Mouse (Mus musculus) lung, embryonic 15.5 days (tissue): ENCODE measurements at regions not wholly inside any gene's neighbourhood (a gene's known extent, or its start where the extent isn't known, plus 50 kb on each side); places are given as distances from the start of the nearest gene placed in this dataset.
A peak's percentile ranks its signal among the peaks of the same experiment; 100 is the strongest.

Experiments used
- ATAC-seq: fragments of 200-750 bp; cut with Nextera tagmentation; 2 replicates; pipeline ENCODE4 v1.8.0; 2017; ENCODE audit warnings: moderate number of reproducible peaks, borderline replicate concordance; ENCODE audit not compliant: low FRiP score, low TSS enrichment; ENCODE audit errors: extremely low read depth
- H3K27ac ChIP-seq: fragments of 300-500 bp; sonication (generic); 2 replicates; pipeline ENCODE4 v1.5.1; 2015; ENCODE audit warnings: moderate library complexity, mild to moderate bottlenecking, inconsistent platforms
- H3K27me3 ChIP-seq: fragments of 300-500 bp; sonication (generic); 2 replicates; pipeline ENCODE4 v1.6.1; 2015; ENCODE audit warnings: inconsistent platforms
- H3K36me3 ChIP-seq: fragments of 300-500 bp; sonication (generic); 2 replicates; pipeline ENCODE4 v1.6.1; 2015; ENCODE audit warnings: inconsistent platforms
- H3K4me1 ChIP-seq: fragments of 300-500 bp; sonication (generic); 2 replicates; pipeline ENCODE4 v1.6.1; 2015; ENCODE audit warnings: inconsistent platforms
- H3K4me2 ChIP-seq: fragments of 300-500 bp; sonication (generic); 2 replicates; pipeline ENCODE4 v1.6.1; 2015; ENCODE audit warnings: inconsistent platforms, mild to moderate bottlenecking, moderate library complexity
- H3K4me3 ChIP-seq: fragments of 300-500 bp; sonication (generic); 2 replicates; pipeline ENCODE4 v1.5.1; 2015; ENCODE audit warnings: mild to moderate bottlenecking, inconsistent platforms
- H3K9ac ChIP-seq: fragments of 300-500 bp; sonication (generic); 2 replicates; pipeline ENCODE4 v1.6.1; 2015; ENCODE audit warnings: inconsistent platforms
- H3K9me3 ChIP-seq: fragments of 300-500 bp; sonication (generic); 2 replicates; pipeline ENCODE4 v1.6.1; 2016; ENCODE audit warnings: inconsistent platforms
- WGBS: fragments of 180-500 bp; shearing (Covaris S2); methylation state at CpG from one replicate; pipeline ENCODE4 v1.1.7; 2015; 5-methylcytosine and 5-hydroxymethylcytosine counted together

DNA sequence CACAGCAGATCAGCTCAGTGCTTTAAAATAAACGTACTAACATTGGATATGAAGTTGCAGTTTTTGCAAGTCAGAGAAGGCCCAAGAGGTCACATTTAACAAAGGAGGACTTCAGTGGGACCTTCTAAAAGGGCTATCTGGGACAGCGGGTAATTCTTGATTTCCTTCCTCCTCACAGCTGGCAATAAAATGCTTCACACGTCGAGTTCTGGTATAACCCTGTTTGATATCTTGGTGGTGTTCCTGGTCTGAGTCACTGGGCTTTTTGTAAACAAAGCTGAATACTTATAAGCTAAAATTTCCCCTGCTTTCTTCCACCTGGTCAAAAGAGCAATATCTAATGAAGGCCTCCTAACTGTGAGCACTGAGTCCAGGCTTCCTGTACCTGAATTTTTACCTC is 187.9 kb downstream of the Rnd3 start:
- Histone ChIP-seq H3K27me3 (no peaks in the 10 kb centered on the region), H3K9ac (no peak overlapping the region), H3K36me3 (no peaks in the 10 kb centered on the region), H3K4me2 (no peak overlapping the region), H3K9me3 (no peaks in the 10 kb centered on the region), H3K27ac (no peak overlapping the region), H3K4me3 (no peak overlapping the region), H3K4me1 (no peaks in the 10 kb centered on the region)
- WGBS: 37% methylated on average over 4 of the region's 4 CpGs
- ATAC-seq: no peak

DNA sequence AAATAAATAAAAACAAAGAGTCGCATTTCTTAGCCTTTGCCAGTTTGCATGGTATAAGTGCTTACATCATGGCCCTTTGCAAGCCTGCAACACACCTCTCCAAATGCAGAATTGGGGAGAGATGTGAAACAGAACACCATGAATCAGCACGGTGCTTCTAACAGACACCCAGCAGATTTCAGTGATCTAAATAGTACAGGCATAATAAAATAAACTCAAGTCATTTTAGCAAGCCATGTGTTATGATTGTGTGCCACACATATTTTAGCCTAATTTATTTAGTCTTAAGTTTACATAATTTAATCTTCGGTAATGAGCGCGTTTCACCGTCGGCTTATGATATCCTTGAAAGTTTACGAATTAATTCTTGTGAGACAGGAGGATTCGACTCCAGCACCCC is 189.6 kb downstream of the Rnd3 start:
- Histone ChIP-seq H3K4me3 (no peak overlapping the region), H3K4me1 (no peaks in the 10 kb centered on the region), H3K9ac (no peak overlapping the region), H3K4me2 (no peak overlapping the region), H3K27me3 (no peaks in the 10 kb centered on the region), H3K27ac (no peak overlapping the region), H3K9me3 (no peaks in the 10 kb centered on the region), H3K36me3 (no peaks in the 10 kb centered on the region)
- WGBS: 65% methylated on average over 9 of the region's 9 CpGs
- no peak for ATAC-seq

DNA sequence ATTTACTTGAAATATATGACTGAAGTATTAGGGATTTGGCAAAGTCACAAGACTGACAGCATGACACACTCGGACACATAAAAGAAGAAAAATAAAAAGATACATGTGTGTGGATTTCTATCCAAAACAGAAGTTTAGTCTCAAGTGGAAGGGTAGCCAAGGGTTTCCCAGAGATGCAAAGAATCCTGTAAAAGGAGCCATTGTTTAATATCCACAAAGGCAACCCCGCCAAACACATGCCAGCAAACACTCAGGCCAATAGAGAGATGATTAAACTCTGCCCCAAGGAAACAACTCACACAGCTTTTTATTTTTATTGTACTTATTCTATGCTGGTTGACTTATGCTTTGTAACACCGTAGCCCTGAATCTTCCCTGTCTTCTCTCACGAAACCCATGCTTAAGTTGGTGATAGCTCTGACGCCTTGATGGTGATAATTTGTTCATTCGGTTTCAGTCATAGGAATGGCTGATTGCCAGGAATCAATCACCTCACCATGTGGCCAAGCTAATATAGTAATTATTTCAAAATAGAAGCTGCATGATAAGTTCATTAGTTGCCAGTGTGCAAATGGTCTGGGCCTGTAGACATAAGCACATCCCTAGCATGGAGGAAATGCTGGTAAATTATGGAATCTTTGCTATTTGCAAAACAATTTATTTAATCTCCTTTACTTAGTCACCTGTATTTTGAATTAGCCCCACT is 194.4 kb downstream of the Rnd3 start:
- Histone ChIP-seq H3K4me3 (no peak overlapping the region), H3K4me2 (no peak overlapping the region), H3K9ac (no peak overlapping the region), H3K36me3 (no peaks in the 10 kb centered on the region), H3K27me3 (no peaks in the 10 kb centered on the region), H3K4me1 (no peaks in the 10 kb centered on the region), H3K9me3 (no peaks in the 10 kb centered on the region), H3K27ac (no peak overlapping the region)
- ATAC-seq: no peak
- 60% methylated on average over 6 of the region's 6 CpGs for WGBS

DNA sequence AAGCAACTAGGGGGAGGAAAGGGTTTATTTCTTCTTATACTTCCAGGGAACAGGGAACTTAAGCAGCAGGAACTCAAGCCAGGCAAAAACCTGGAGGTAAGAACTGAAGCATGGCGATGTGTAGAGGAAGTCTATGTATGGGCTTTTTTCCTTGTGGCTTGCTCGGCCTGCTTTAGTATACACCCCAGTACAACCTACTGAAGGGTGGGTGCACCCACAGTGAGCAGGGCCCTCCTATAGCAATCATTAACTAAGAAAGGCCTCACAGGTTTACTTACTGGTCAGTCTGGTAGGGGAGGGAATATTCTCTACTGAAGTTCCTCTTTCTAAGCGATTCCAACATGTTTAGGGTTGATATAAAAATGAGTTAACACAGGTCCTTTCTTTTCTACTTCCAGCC is 197.9 kb downstream of the Rnd3 start:
- 74% methylated on average over 3 of the region's 3 CpGs for WGBS
- no peak for ATAC-seq
- Histone ChIP-seq H3K9ac (no peak overlapping the region), H3K4me2 (no peak overlapping the region), H3K4me3 (no peak overlapping the region), H3K4me1 (no peaks in the 10 kb centered on the region), H3K27ac (no peak overlapping the region), H3K27me3 (no peaks in the 10 kb centered on the region), H3K9me3 (no peaks in the 10 kb centered on the region), H3K36me3 (no peaks in the 10 kb centered on the region)

DNA sequence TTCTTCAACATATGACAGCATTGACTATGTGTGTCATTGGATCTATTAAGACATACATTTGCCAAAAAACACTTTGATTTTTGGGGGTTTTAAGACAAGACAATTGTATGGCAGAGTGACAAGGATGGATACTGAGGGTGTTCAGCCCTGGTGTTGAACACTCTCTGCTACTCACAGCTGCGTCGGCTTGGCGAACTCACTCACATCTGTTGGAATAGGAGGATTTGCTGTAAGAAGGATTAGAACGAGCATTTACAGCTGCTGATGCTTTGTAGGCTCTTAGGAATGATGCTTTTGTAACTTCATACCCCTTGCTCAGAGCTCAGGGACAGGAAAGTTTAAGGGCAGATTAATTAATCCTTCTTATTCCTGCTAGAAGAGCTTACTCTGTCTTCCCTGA is 199.2 kb downstream of the Rnd3 start:
- Histone ChIP-seq H3K9me3 (no peaks in the 10 kb centered on the region), H3K9ac (no peak overlapping the region), H3K4me2 (no peak overlapping the region), H3K4me1 (no peaks in the 10 kb centered on the region), H3K4me3 (no peak overlapping the region), H3K36me3 (no peaks in the 10 kb centered on the region), H3K27ac (no peak overlapping the region), H3K27me3 (no peaks in the 10 kb centered on the region)
- WGBS: 87% methylated on average over 4 of the region's 4 CpGs
- ATAC-seq: no peak

DNA sequence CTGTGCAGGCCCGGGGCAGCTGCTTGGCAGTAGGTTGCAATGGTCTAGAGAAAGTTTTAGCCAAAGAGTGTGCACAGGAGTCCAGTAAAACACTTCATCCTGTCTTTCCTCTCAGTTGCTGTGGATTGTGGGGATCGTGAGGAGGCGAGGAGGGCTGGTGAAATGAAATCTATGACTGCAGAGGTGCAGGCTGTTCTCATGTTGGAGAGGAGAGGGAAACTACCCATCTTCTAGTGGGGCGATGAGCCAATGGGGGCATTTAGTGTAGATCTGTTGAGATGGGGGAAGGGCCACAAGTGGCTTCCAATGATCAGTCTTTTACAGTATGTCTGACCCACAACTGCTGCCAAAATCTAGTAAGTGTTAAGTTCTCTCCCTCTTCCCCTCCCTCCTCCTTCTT is 203.4 kb downstream of the Rnd3 start:
- Histone ChIP-seq H3K36me3 (no peaks in the 10 kb centered on the region), H3K9ac (no peak overlapping the region), H3K4me2 (no peak overlapping the region), H3K27me3 (no peaks in the 10 kb centered on the region), H3K27ac (no peak overlapping the region), H3K9me3 (no peaks in the 10 kb centered on the region), H3K4me3 (no peak overlapping the region), H3K4me1 (no peaks in the 10 kb centered on the region)
- ATAC-seq: no peak
- WGBS: 85% methylated on average over 4 of the region's 4 CpGs

DNA sequence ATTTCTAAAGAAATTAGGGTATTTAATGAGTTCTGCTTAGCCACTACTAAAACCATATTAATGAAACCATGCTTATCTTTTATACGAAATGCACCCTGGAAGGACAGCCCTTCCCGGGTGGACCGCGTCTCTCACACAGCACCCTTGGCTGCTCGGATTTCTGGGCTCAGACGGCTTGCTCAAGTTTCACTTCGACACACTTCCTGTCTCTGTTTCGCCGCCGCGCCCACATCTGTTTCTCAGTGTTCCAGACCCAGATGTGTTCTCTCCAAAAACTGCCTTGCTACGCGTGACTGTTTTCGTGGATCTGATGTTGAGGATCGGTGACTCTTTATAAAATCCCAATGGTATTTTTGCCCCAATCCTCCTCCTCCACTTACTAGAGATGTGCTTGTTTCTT is 205.7 kb downstream of the Rnd3 start:
- ATAC-seq: peak; percentile 72; the same call in 1 of the 2 replicates
- Histone ChIP-seq H3K9ac (no peak overlapping the region), H3K27ac (0 out of 2 replicates have a peak overlapping the region, but pooled peaks have one; percentile 41), H3K4me1 (no peaks in the 10 kb centered on the region), H3K9me3 (no peaks in the 10 kb centered on the region), H3K4me3 (no peak overlapping the region), H3K36me3 (no peaks in the 10 kb centered on the region), H3K4me2 (0 out of 2 replicates have a peak overlapping the region, but pooled peaks have one; percentile 18), H3K27me3 (no peaks in the 10 kb centered on the region)
- 56% methylated on average over 15 of the region's 15 CpGs for WGBS

DNA sequence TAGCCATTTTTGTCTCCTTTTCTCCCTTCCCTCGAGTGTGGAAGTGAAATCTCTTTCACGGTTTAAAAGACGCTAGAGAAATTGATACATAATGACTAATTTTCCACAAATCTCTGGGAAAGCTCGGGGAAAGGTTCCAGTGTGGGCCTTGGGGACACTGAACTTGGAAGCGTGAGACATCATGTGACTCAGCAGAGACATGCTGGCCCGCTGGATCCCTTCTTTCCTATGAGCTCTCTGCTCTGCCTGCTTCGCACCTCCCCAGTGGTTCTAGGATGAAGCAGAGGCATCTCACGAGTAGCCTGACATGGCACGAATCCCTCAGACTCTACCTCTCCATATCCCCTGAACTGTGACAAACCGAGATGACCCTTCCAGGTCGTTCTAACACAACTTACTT is 206.2 kb downstream of the Rnd3 start:
- H3K27ac ChIP-seq: 0 out of 2 replicates have a peak overlapping the region, but pooled peaks have one; percentile 41
- no peaks in the 10 kb centered on the region for H3K27me3 ChIP-seq

DNA sequence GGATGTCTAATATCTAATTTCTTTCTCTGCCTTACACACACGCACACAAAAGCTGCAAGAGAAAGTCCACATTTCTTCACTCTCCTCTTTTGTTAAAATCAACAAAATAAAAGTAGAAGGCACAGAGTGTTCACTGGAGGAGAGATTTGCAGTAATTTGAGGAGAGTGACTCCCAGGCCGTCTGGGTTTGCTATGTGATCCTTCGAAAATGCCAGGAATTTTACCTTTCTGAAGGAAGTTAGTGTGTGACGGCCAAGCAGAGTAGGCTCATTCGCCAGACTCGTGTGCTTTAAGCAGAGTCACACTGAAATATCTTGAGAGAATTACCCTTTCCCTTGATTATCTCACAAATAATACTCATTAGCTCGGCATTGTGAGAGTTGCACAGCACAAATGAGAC is 216.0 kb downstream of the Rnd3 start:
- Histone ChIP-seq H3K27ac (no peak overlapping the region), H3K9ac (no peak overlapping the region), H3K36me3 (no peaks in the 10 kb centered on the region), H3K4me3 (no peak overlapping the region), H3K4me1 (no peaks in the 10 kb centered on the region), H3K4me2 (no peak overlapping the region), H3K9me3 (no peaks in the 10 kb centered on the region), H3K27me3 (no peaks in the 10 kb centered on the region)
- no peak for ATAC-seq
- 35% methylated on average over 7 of the region's 7 CpGs for WGBS

More for the DNA sequence above, 206.2 kb downstream of the Rnd3 start:
- Histone ChIP-seq H3K4me3 (no peak overlapping the region), H3K4me1 (no peaks in the 10 kb centered on the region), H3K4me2 (0 out of 2 replicates have a peak overlapping the region, but pooled peaks have one; percentile 18), H3K36me3 (no peaks in the 10 kb centered on the region), H3K9me3 (no peaks in the 10 kb centered on the region), H3K9ac (no peak overlapping the region)
- no peak; the same call in 1 of the 2 replicates for ATAC-seq
- WGBS: 79% methylated on average over 11 of the region's 11 CpGs

DNA sequence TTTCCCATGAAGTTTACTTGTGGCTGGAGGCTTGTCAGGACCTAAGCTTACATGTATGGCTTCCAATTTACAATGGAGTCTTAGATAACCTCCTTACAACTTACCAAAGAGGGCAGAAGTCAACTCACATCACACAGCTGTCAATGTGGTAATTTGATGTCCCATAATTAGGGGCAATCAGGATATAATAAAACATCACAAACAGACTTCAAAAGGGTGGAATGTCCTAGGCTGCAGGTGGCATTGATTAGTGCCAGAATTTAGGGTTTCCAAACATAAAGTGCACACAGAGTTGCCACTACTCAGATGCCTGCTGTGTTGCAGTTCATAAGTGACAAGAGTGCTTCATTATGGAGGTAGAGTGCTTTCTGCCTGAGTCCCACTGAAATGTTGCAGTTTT is 227.9 kb downstream of the Rnd3 start:
- H3K27ac ChIP-seq: no peak overlapping the region
- H3K4me2 ChIP-seq: no peak overlapping the region
- no peak for ATAC-seq
- H3K36me3 ChIP-seq: no peaks in the 10 kb centered on the region
- H3K9me3 ChIP-seq: no peaks in the 10 kb centered on the region
- no peaks in the 10 kb centered on the region for H3K27me3 ChIP-seq
- H3K9ac ChIP-seq: no peak overlapping the region
- H3K4me3 ChIP-seq: no peak overlapping the region
- no peaks in the 10 kb centered on the region for H3K4me1 ChIP-seq

DNA sequence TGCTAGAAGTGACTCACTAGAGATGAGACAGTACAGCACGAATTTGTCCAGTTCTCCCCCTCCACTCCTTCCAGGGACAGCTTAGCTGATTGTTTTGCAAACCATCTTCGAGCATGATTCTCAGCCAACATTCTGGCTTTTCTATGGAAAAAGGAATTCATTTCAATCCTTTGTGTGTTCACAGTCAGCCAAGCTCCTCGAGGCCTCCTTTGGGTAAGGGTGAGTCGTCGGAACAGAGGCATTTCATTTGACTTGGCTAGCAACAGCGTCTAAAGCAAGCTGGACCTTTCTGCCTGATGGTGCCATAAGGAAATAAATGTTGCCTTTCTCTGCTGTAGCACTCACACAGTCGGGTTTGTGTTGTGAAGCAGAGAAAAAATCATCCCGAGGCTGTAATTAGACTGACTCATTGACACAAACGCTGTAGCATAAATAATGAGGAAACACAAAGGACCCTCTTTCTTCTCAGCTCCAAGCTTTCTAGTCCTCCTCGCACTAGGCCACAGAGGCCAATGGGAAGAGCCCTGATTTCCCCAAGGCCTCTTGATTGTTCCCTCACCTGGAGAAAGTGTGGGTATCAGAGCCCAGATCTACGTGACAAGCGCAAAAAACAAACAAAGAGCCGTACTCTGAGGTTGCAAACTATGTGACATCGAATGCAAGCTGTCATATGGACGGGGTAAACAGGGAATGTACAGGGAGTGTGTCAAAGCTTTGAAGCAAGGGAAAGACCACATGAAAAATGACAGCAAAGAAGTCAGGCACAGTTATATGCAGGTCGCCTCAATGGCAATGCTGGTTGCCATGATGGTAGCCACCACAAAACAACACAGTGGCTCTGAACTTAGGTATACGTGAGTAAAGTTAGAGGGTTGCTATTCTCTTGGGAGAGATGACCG is 232.3 kb downstream of the Rnd3 start:
- Histone ChIP-seq H3K27ac (no peak overlapping the region), H3K4me1 (no peaks in the 10 kb centered on the region), H3K9ac (no peak overlapping the region), H3K27me3 (no peaks in the 10 kb centered on the region), H3K9me3 (no peaks in the 10 kb centered on the region), H3K4me3 (no peak overlapping the region), H3K4me2 (no peak overlapping the region), H3K36me3 (no peaks in the 10 kb centered on the region)
- 60% methylated on average over 18 of the region's 18 CpGs for WGBS
- no peak for ATAC-seq

DNA sequence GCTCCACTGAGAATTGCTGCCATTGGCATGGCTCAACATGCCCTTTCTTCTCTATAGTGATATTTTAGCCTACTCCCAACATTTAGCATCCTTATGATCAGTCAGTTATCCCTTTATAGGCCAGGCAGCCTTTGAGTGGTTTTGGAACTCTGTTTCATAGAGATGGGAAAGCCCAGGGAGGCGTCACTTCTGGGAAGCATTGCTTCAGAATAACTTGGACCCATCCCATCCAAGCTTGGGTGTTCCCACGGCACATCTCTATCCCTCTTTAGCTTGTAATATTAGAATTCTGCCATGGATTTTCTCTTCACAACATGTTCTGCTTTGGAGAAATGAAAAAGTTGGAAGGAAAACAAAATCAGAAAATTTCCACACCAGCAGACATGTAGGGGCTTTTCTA is 233.8 kb downstream of the Rnd3 start:
- ATAC-seq: no peak
- no peak overlapping the region for H3K4me2 ChIP-seq
- H3K36me3 ChIP-seq: no peaks in the 10 kb centered on the region
- no peaks in the 10 kb centered on the region for H3K9me3 ChIP-seq
- WGBS: 83% methylated on average over 2 of the region's 2 CpGs
- H3K27me3 ChIP-seq: no peaks in the 10 kb centered on the region
- no peak overlapping the region for H3K9ac ChIP-seq
- H3K4me3 ChIP-seq: no peak overlapping the region
- H3K27ac ChIP-seq: no peak overlapping the region
- H3K4me1 ChIP-seq: no peaks in the 10 kb centered on the region
